Mouse (Mus musculus) embryonic fibroblast, embryonic 13.5 days (primary cell): ENCODE data around the gene Sgk1. TPM values are rescaled to one million over a fixed set of nuclear protein-coding genes. Genes with fewer than 3 reads are reported as not detected.

Experiments used
- H3K27ac ChIP-seq: 2 replicates; pipeline ENCODE4 v1.5.1; 2012; ENCODE audit warnings: low read length, control low read depth, inconsistent platforms; ENCODE audit not compliant: insufficient read depth
- H3K4me1 ChIP-seq: 2 replicates; pipeline ENCODE4 v1.6.1; 2011; ENCODE audit warnings: low read length; ENCODE audit not compliant: control insufficient read depth, insufficient read depth
- H3K4me3 ChIP-seq: 2 replicates; pipeline ENCODE4 v1.5.1; 2011; ENCODE audit warnings: mild to moderate bottlenecking, control low read depth, low read length; ENCODE audit not compliant: insufficient read depth
- CTCF ChIP-seq: IDR thresholded peaks from 2 replicates; pipeline ENCODE4 v1.5.1; 2011; ENCODE audit warnings: mild to moderate bottlenecking, control low read depth, low read length, moderate library complexity, borderline replicate concordance; ENCODE audit not compliant: insufficient read depth
- POLR2A ChIP-seq: IDR thresholded peaks from 2 replicates; pipeline ENCODE4 v1.6.1; 2011; ENCODE audit warnings: low read depth, mild to moderate bottlenecking, control low read depth, low read length, moderate library complexity
- polyA plus RNA-seq: library from polyadenylated mRNA; stranded (reverse); fragments of >200 nt; gene quantifications from 2 replicates; pipeline ENCODE4 v1.2.4, GENCODE M21; 2011; ENCODE audit warnings: low read depth; ENCODE audit not compliant: missing spikeins, insufficient read length

Gene Sgk1
- polyA plus RNA-seq, 1 experiment = 122 TPM

DNA sequence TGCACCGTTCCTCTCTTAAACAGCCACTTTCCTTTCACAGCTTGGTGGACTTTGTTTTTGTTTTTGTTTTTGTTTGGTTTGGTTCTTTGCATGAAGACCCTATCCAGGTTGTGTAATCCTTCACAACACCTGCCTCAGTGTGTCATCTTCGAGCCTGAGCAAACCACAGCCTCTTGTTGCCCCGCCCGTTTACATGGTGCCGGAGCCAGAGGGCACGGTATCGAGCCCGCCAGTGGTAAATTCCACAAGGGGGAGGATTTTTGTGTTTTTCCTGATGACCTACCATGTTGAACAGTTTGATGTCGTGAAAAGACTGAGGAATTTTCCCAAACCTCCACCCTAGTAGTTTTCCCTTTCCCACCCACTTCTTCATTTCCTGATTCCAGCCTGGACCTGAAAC lies 35.6 kb upstream of the Sgk1 start:
- Histone ChIP-seq H3K4me3 (no peak overlapping the region), H3K4me1 (peaks cover 3% of the 10 kb centered on the region; the same call in 1 of the 2 replicates), H3K27ac (no peak overlapping the region)
- no peak for TF ChIP-seq POLR2A
- no peak for TF ChIP-seq CTCF

DNA sequence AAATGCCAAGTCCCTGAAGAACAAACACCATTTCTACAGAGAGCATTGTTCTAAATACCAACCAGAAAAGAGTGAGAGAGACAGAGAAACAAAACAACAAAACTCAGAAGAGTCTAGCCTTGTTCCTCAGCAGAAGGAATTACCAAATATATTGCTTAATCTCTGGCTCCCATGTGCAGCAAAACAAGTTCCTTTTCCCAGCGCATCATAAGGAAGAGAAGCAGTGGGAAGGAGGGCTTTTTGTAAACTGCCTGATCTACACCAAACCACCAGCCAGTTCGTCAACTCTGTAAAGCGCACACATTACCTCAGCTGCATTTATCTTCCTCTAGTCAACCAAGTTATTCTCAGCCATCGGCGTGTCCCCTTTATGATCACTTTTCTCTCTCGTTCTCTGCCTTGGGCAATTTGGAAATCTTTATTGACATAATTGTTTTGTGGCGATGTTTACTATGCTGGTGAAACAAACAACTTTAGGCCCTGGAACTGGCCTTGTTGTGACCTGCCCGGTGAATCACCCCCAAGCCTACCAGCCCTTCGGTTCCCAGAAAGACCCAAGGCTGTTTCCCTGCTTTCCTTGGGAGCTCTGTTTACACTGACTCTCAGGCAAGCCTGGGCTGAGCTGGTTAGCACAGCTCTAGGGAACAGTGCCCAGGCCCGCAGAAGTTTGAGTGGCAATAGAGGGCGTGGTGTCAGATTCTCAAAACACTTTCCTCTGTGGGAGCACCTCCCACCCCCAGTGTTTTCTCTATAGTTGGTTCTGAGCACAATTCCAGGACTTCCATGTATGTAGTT lies 34.8 kb upstream of the Sgk1 start:
- TF ChIP-seq POLR2A (no peak), CTCF (no peak)
- Histone ChIP-seq H3K4me1 (peaks cover 3% of the 10 kb centered on the region; the same call in 1 of the 2 replicates), H3K4me3 (no peak overlapping the region), H3K27ac (no peak overlapping the region)

- no peak overlapping the region for H3K27ac ChIP-seq
- no peak for TF ChIP-seq POLR2A
- no peak for TF ChIP-seq CTCF
- H3K4me1 ChIP-seq = peaks cover 3% of the 10 kb centered on the region; the same call in 1 of the 2 replicates
- no peak overlapping the region for H3K4me3 ChIP-seq
Measured at GRCm38 (mm10) chr10:21847931-21848670, 33.9 kb upstream of the Sgk1 start.

GRCm38 (mm10) chr10:21849251-21849650 lies 32.7 kb upstream of the Sgk1 start:
- H3K4me3 ChIP-seq = no peak overlapping the region

GRCm38 (mm10) chr10:21850330-21850729 lies 31.7 kb upstream of the Sgk1 start:
- TF ChIP-seq POLR2A (no peak), CTCF (no peak)
- Histone ChIP-seq H3K4me1 (peaks cover 3% of the 10 kb centered on the region; the same call in 1 of the 2 replicates), H3K27ac (no peak overlapping the region), H3K4me3 (no peak overlapping the region)

More at GRCm38 (mm10) chr10:21849251-21849650, 32.7 kb upstream of the Sgk1 start:
- H3K27ac ChIP-seq = no peak overlapping the region
- H3K4me1 ChIP-seq = peaks cover 3% of the 10 kb centered on the region; the same call in 1 of the 2 replicates
- TF ChIP-seq CTCF (no peak), POLR2A (no peak)

DNA sequence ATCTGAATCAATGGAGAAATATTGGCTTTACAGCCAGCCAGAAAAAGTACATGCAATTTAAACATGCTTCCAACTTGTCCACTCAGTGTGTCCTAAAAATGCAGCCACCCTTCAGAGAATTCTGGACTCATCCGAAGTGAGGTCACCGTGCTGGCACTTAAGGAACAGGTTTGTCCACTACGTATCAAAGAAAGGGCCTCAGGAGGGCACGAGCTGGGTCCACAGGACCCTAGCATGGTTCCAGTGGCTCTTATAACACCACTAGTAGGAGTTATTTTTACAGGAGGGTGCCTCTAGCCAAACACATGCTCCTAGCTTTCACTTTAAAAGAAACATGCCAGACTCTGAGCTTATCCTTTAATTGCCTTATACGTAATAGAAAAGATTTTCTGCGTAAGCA lies 28.9 kb upstream of the Sgk1 start:
- no peak overlapping the region for H3K27ac ChIP-seq
- peaks cover 3% of the 10 kb centered on the region; the same call in 1 of the 2 replicates for H3K4me1 ChIP-seq
- TF ChIP-seq POLR2A (no peak), CTCF (no peak)
- H3K4me3 ChIP-seq = no peak overlapping the region

DNA sequence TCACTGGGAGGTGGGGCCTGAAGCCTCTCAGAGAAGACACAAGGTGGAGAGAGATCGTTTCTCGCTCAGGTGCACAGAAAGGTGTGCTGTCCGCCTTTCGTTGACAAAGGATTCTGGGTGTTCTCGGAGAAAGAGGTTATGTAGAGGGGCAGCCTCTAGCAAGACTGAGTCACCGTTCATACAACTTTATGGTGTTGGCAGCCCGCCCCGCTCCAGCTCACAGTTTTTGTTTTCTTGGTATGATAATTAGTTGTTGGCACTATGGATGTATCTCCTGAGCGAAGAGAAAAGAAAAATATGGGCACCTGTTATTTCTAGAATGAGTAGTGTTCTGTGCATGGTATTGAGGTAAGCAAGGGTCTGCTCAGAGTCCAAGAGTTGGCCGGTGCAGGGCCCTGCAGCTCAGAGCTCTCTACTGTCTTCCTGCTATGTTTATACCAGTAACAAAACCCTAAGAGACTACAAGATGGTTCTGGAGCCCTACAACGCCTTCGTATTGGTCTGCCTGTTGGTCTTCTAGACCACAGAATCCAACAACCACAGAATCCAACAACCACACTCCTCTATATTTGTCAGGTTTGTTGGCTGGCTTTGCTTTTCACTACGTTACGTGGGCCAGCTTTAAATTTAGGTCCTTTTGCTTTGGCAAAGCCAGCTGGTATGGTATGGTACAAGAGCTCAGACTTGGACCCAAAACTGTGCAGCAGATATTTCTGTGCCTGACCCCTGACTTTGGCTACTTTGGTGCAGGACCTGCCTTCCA lies 28.2 kb upstream of the Sgk1 start:
- Histone ChIP-seq H3K27ac (no peak overlapping the region), H3K4me3 (no peak overlapping the region), H3K4me1 (peaks cover 3% of the 10 kb centered on the region; the same call in 1 of the 2 replicates)
- TF ChIP-seq POLR2A (no peak), CTCF (no peak)

DNA sequence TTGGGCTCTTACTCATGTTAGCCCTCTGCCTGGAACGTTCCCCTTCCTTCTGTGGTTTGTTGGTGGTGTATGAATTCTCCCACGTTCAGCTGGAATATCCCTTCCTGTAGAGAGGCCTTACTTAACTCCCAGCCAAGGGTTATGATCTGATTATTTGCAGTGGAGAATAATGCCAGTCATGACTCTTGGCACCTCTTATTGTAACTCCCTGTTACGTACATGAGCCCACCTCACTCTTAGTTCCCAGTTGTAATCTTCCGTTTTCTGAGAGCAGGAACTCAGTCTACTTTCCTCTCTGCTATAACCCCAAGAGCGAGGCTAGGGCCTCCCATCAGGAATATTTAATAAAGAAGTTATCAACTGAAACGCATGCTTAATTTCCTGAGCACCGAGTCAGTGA lies 26.6 kb upstream of the Sgk1 start:
- Histone ChIP-seq H3K4me1 (no peaks in the 10 kb centered on the region), H3K4me3 (no peak overlapping the region), H3K27ac (no peak overlapping the region)
- TF ChIP-seq POLR2A (no peak), CTCF (no peak)

- no peak overlapping the region for H3K4me3 ChIP-seq
- TF ChIP-seq CTCF = no peak
- TF ChIP-seq POLR2A = no peak
- H3K4me1 ChIP-seq = no peaks in the 10 kb centered on the region
- H3K27ac ChIP-seq = no peak overlapping the region
Measured at GRCm38 (mm10) chr10:21857676-21858075, 24.3 kb upstream of the Sgk1 start.
